Mouse (Mus musculus): ENCODE data around the gene Hyal2. TPM values are rescaled to one million over a fixed set of nuclear protein-coding genes. Genes with fewer than 3 reads are reported as not detected.

Gene Hyal2
- polyA plus RNA-seq, 1 experiment from 2014 or later: 85.2 TPM

DNA sequence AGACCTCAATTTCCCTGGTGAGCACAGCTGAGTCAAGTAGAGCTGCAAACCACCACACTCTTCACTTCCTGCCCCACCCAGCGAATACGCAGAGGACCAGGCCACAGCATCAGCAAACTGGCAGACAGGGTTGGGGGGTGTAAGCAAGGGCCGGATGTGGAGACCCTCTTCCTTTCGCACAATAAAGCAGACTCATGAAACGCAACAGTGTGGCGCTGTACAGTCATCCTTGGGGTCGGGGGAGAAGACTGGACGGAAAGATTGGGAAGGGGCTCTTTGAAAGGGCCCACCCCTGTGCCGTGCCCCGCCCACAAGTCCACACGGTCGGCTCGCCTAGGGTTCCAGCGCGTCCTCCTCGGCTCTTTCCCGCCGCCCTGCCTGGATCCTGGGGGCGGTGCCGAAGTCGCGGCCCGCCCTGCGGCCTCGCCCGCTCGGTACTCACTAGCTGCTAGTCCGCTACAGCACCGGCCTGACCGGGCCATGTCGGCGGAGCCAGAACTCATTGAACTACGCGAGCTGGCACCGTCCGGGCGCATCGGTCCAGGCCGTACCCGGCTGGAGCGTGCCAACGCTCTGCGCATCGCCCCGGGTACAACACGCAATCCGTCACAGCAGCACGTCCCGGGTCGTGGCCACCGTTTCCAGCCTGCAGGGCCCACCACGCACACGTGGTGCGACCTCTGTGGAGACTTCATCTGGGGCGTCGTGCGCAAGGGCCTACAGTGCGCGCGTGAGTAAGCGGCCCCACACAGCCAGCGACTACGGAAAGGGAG lies 16.4 kb upstream of the Hyal2 start, which contains the start of gene Rassf1:
Gene Rassf1 (plus strand): TSS at position 439 of the 773 bp plus-strand sequence.
- H3K4me3 ChIP-seq (replicated peaks; ENCODE audit: low read length): peak within 1 kb of the TSS; percentile 49
- peaks cover 48% of the 10 kb centered on the region for H3K4me1 ChIP-seq (ENCODE audit: control insufficient read depth, insufficient read depth, low read length)
- H3K4me2 ChIP-seq (ENCODE audit: low read depth, low read length): peak within 1 kb of the TSS; percentile 96
- no peaks in the 10 kb centered on the region for H3K36me3 ChIP-seq (ENCODE audit: control insufficient read depth, insufficient read depth, low read length)
- no peaks in the 10 kb centered on the region for H3K9me3 ChIP-seq (replicated peaks; ENCODE audit: control insufficient read depth, low read length)
- H3K27ac ChIP-seq (ENCODE audit: low read length): peak within 1 kb of the TSS; percentile 64
- peak within 1 kb of the TSS; percentile 71 for H3K9ac ChIP-seq (ENCODE audit: low read length)
- WGBS: under 1% methylated on average over 63 of the region's 63 CpGs
- ATAC-seq (ENCODE audit: insufficient read depth, low FRiP score): peak; percentile 48
- no peaks in the 10 kb centered on the region for H3K27me3 ChIP-seq (ENCODE audit: control insufficient read depth, insufficient read depth, low read length)

DNA sequence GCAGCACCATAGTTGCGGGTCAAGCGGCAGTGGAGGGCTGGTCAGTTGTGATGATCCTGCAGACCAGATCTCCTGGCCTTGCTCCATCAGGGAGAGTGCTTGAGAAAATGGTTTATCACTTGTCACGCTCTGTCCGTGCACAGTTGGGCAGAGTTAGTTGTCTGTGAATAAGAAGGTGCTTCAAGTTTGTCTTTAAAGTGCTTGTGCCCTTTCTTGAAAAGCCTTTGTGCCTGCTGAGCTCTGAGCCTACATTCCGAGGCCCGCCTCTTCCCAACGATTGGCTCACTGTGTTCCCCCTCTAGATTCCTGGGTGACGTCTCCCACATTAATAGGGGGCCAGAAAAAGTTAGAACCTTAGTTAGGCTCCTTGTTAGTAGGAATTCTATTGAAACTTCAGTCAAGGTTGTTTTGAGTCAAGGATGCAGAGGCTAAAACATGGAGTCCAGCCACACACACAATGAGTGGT lies 15.8 kb upstream of the Hyal2 start:
- Histone ChIP-seq H3K9me3 (replicated peaks; ENCODE audit: control insufficient read depth, low read length) (no peaks in the 10 kb centered on the region), H3K27me3 (ENCODE audit: control insufficient read depth, insufficient read depth, low read length) (no peaks in the 10 kb centered on the region), H3K4me3 (replicated peaks; ENCODE audit: low read length) (peak overlapping the region; percentile 49), H3K4me1 (ENCODE audit: control insufficient read depth, insufficient read depth, low read length) (peaks cover 48% of the 10 kb centered on the region), H3K36me3 (ENCODE audit: control insufficient read depth, insufficient read depth, low read length) (no peaks in the 10 kb centered on the region), H3K9ac (ENCODE audit: low read length) (peak overlapping the region; percentile 71), H3K27ac (ENCODE audit: low read length) (peak overlapping the region; percentile 64), H3K4me2 (ENCODE audit: low read depth, low read length) (peak overlapping the region; percentile 96)
- 12% methylated on average over 8 of the region's 8 CpGs for whole genome bisulfite sequencing
- ATAC-seq (ENCODE audit: insufficient read depth, low FRiP score): no peak

- Histone ChIP-seq H3K4me2 (ENCODE audit: low read depth, low read length) (peak overlapping the region; percentile 96), H3K36me3 (ENCODE audit: control insufficient read depth, insufficient read depth, low read length) (0 out of 2 replicates have a peak, but pooled peaks cover 4% of the 10 kb centered on the region), H3K4me1 (ENCODE audit: control insufficient read depth, insufficient read depth, low read length) (peaks cover 45% of the 10 kb centered on the region), H3K9me3 (replicated peaks; ENCODE audit: control insufficient read depth, low read length) (no peaks in the 10 kb centered on the region), H3K4me3 (replicated peaks; ENCODE audit: low read length) (peak overlapping the region; percentile 73; the same call in 1 of the 2 replicates), H3K27ac (ENCODE audit: low read length) (no peak overlapping the region), H3K9ac (ENCODE audit: low read length) (no peak overlapping the region), H3K27me3 (ENCODE audit: control insufficient read depth, insufficient read depth, low read length) (no peaks in the 10 kb centered on the region)
- no peak for ATAC-seq (ENCODE audit: insufficient read depth, low FRiP score)
- WGBS: 77% methylated on average over 5 of the region's 5 CpGs
Observed at GRCm38 (mm10) chr9:107552690-107553393, 14.9 kb upstream of the Hyal2 start.

DNA sequence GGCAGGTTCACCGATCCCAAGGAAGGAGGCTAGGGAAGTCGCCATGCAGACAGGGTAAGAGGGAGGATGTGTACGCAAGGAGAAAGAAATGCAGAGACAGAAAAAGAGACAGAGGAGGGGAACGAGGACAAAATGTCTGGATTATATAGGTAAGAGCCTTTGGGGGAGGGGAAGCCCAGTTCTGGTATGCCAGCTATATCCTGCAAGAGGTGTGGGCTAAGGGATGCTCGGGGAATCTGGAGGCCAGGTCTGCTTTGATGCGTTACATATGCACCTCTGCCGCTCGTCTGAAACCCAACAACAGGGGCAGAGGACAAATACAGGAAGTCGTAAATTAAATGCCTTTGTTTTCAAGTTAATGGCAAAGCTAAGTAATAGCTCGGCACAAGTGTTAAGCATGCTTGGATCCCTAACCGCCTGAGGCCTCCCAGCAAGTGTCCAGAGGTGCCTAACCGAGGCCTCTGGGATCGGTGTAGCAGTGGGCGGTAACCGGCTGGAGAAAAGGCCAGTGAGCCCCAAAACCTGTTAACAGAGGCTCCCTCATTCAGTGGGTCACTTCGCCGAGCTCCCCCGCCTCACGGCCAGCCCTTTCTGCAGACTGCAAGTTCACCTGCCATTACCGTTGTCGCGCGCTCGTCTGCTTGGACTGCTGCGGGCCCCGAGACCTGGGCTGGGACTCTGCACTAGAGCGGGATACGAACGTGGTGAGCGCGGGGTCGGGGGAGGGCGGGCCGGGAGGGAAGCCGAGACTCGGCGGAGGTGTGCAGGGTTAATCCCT lies 14.0 kb upstream of the Hyal2 start:
- 5% methylated on average over 37 of the region's 37 CpGs for WGBS
- H3K27ac ChIP-seq (ENCODE audit: low read length): peak overlapping the region; percentile 83
- no peaks in the 10 kb centered on the region for H3K9me3 ChIP-seq (replicated peaks; ENCODE audit: control insufficient read depth, low read length)
- H3K4me1 ChIP-seq (ENCODE audit: control insufficient read depth, insufficient read depth, low read length): peaks cover 45% of the 10 kb centered on the region
- peak overlapping the region; percentile 96 for H3K4me2 ChIP-seq (ENCODE audit: low read depth, low read length)
- H3K27me3 ChIP-seq (ENCODE audit: control insufficient read depth, insufficient read depth, low read length): no peaks in the 10 kb centered on the region
- ATAC-seq (ENCODE audit: insufficient read depth, low FRiP score): peak; percentile 27; the same call in 1 of the 2 replicates
- H3K36me3 ChIP-seq (ENCODE audit: control insufficient read depth, insufficient read depth, low read length): peaks cover 12% of the 10 kb centered on the region
- peak overlapping the region; percentile 77 for H3K9ac ChIP-seq (ENCODE audit: low read length)
- H3K4me3 ChIP-seq (replicated peaks; ENCODE audit: low read length): peak overlapping the region; percentile 73

DNA sequence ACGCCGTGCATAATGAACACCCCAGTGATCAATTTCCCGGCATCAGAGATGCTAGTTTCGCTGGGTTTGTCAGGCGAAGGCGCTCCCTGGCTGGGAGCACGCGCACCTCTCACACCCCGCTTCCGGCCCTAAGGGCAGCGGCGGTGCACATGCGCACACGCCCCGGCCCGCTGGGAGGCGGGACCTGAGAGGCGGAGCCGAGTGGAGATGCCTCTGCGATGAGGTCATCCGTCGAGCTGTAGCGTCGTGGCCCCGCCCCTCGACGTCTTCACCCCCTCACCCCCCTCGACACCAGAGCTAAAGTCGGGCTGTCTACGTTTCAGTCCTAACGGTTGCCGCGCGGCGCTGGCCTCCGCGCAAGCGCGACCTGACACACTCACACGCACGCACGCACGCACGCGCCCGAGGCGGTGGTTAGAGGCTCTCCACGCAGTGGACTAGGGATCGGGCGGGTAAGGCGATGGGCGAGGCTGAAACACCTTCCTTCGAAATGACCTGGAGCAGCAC lies 13.4 kb upstream of the Hyal2 start:
- peak overlapping the region; percentile 96 for H3K4me2 ChIP-seq (ENCODE audit: low read depth, low read length)
- H3K27ac ChIP-seq (ENCODE audit: low read length): peak overlapping the region; percentile 95
- WGBS: under 1% methylated on average over 53 of the region's 53 CpGs
- peak overlapping the region; percentile 73 for H3K4me3 ChIP-seq (replicated peaks; ENCODE audit: low read length)
- H3K27me3 ChIP-seq (ENCODE audit: control insufficient read depth, insufficient read depth, low read length): no peaks in the 10 kb centered on the region
- no peaks in the 10 kb centered on the region for H3K9me3 ChIP-seq (replicated peaks; ENCODE audit: control insufficient read depth, low read length)
- peaks cover 18% of the 10 kb centered on the region for H3K36me3 ChIP-seq (ENCODE audit: control insufficient read depth, insufficient read depth, low read length)
- H3K4me1 ChIP-seq (ENCODE audit: control insufficient read depth, insufficient read depth, low read length): peaks cover 45% of the 10 kb centered on the region
- ATAC-seq (ENCODE audit: insufficient read depth, low FRiP score): peak; percentile 91
- peak overlapping the region; percentile 93 for H3K9ac ChIP-seq (ENCODE audit: low read length)

DNA sequence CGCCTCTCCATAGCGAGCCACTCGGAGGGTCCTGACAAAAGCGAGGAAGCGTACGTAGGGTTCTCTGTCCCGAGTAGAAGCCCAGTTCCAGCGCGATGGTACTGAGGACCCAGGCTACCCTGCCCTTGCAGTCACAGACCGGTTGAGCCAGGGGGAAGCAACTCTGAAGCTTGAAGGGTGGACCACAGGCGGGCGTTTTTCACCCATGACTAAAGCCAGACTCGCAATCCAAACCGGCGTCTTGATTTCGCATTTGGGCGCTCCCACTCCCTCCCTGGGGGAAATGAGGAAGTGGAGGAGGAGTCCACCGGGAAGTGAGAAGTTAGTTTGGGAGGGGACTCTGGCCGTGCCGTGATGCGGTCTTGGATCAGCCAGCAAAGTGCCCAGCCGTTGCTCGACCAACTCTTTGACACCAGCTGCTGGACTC lies 12.7 kb upstream of the Hyal2 start:
- no peaks in the 10 kb centered on the region for H3K9me3 ChIP-seq (replicated peaks; ENCODE audit: control insufficient read depth, low read length)
- H3K4me1 ChIP-seq (ENCODE audit: control insufficient read depth, insufficient read depth, low read length): peaks cover 45% of the 10 kb centered on the region
- H3K9ac ChIP-seq (ENCODE audit: low read length): peak overlapping the region; percentile 93
- WGBS: under 1% methylated on average over 23 of the region's 23 CpGs
- ATAC-seq (ENCODE audit: insufficient read depth, low FRiP score): peak; percentile 9; the same call in 1 of the 2 replicates
- H3K27me3 ChIP-seq (ENCODE audit: control insufficient read depth, insufficient read depth, low read length): no peaks in the 10 kb centered on the region
- peak overlapping the region; percentile 95 for H3K27ac ChIP-seq (ENCODE audit: low read length)
- peaks cover 25% of the 10 kb centered on the region for H3K36me3 ChIP-seq (ENCODE audit: control insufficient read depth, insufficient read depth, low read length)
- peak overlapping the region; percentile 96 for H3K4me2 ChIP-seq (ENCODE audit: low read depth, low read length)
- peak overlapping the region; percentile 73 for H3K4me3 ChIP-seq (replicated peaks; ENCODE audit: low read length)

DNA sequence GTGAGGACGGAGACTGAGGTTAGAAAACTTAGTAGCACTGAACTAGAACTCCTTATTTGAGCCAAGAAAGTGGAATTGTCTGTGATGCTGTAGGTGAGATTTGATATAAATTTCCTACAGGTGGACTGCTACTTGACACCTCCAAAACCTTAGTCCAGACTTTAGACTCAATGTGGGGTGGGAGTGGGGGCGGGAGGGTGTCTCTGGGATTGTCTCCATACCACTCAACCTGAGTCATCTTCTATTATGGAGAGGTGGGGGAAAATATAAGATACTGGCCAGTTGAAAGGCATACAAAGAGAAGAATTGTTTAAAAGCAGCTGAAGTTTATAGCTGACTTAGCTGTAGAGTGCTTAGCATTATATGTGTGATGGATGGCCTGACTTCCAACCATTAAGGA lies 12.0 kb upstream of the Hyal2 start:
- Histone ChIP-seq H3K36me3 (ENCODE audit: control insufficient read depth, insufficient read depth, low read length) (peaks cover 28% of the 10 kb centered on the region), H3K27ac (ENCODE audit: low read length) (peak overlapping the region; percentile 95), H3K27me3 (ENCODE audit: control insufficient read depth, insufficient read depth, low read length) (no peaks in the 10 kb centered on the region), H3K9ac (ENCODE audit: low read length) (peak overlapping the region; percentile 93), H3K4me2 (ENCODE audit: low read depth, low read length) (peak overlapping the region; percentile 96), H3K4me1 (ENCODE audit: control insufficient read depth, insufficient read depth, low read length) (peaks cover 44% of the 10 kb centered on the region), H3K9me3 (replicated peaks; ENCODE audit: control insufficient read depth, low read length) (no peaks in the 10 kb centered on the region), H3K4me3 (replicated peaks; ENCODE audit: low read length) (peak overlapping the region; percentile 73)
- ATAC-seq (ENCODE audit: insufficient read depth, low FRiP score): no peak
- WGBS: 46% methylated on average over 2 of the region's 2 CpGs

GRCm38 (mm10) chr9:107556346-107556745 lies 11.4 kb upstream of the Hyal2 start:
- 56% methylated on average over 3 of the region's 3 CpGs for WGBS
- Histone ChIP-seq H3K4me1 (ENCODE audit: control insufficient read depth, insufficient read depth, low read length) (peaks cover 38% of the 10 kb centered on the region), H3K4me2 (ENCODE audit: low read depth, low read length) (peak overlapping the region; percentile 96), H3K4me3 (replicated peaks; ENCODE audit: low read length) (peak overlapping the region; percentile 73), H3K27ac (ENCODE audit: low read length) (peak overlapping the region; percentile 95), H3K9me3 (replicated peaks; ENCODE audit: control insufficient read depth, low read length) (no peaks in the 10 kb centered on the region), H3K27me3 (ENCODE audit: control insufficient read depth, insufficient read depth, low read length) (no peaks in the 10 kb centered on the region), H3K9ac (ENCODE audit: low read length) (peak overlapping the region; percentile 93), H3K36me3 (ENCODE audit: control insufficient read depth, insufficient read depth, low read length) (peaks cover 35% of the 10 kb centered on the region)
- no peak for ATAC-seq (ENCODE audit: insufficient read depth, low FRiP score)

All from stomach, embryonic 16.5 days (tissue).